Mouse (Mus musculus) liver, embryonic 14.5 days (tissue): ENCODE results near the gene Msln. TPM values are rescaled to one million over a fixed set of nuclear protein-coding genes. Genes with fewer than 3 reads are reported as not detected.

Experiments used
- ATAC-seq: fragments of 200-750 bp; cut with Nextera tagmentation; 2 replicates; pipeline ENCODE4 v1.8.0; 2017; ENCODE audit warnings: moderate number of reproducible peaks, mild to moderate bottlenecking, moderate library complexity; ENCODE audit not compliant: insufficient read depth
- DNase-seq, 3 experiments: peaks; one replicate each; pipeline ENCODE4 v3.0.0-alpha.2; 2012 to 2013; ENCODE audit warnings: low read depth in 3 of 3, low spot score in 3 of 3
- H3K27ac ChIP-seq: fragments of 300-500 bp; sonication (generic); 2 replicates; pipeline ENCODE4 v1.5.1; 2014; ENCODE audit warnings: moderate library complexity, mild to moderate bottlenecking, control low read depth, inconsistent platforms
- H3K27me3 ChIP-seq: fragments of 300-500 bp; sonication (generic); 2 replicates; pipeline ENCODE4 v1.6.1; 2014; ENCODE audit warnings: mild to moderate bottlenecking, low read length, moderate library complexity; ENCODE audit not compliant: control insufficient read depth, insufficient read depth
- H3K36me3 ChIP-seq: fragments of 300-500 bp; sonication (generic); replicated peaks from 2 replicates; pipeline ENCODE4 v1.6.1; 2014; ENCODE audit warnings: low read depth; ENCODE audit not compliant: control insufficient read depth, insufficient read depth
- H3K4me1 ChIP-seq, 2 experiments: fragments of 200-500 bp in 1 of 2; fragments of 300-500 bp in 1 of 2; sonication (generic) in 1 of 2; replicated peaks; 2 replicates each; pipeline ENCODE4 v1.6.1; 2012 to 2014; ENCODE audit warnings: antibody characterized with exemption in 1 of 2, inconsistent platforms in 1 of 2, low read length in 1 of 2; ENCODE audit not compliant: control insufficient read depth in 2 of 2, insufficient read depth in 2 of 2
- H3K4me2 ChIP-seq: fragments of 300-500 bp; sonication (generic); 2 replicates; pipeline ENCODE4 v1.6.1; 2014; ENCODE audit warnings: low read depth, mild to moderate bottlenecking, control low read depth, moderate library complexity
- H3K4me3 ChIP-seq, 2 experiments: fragments of 200-500 bp in 1 of 2; fragments of 300-500 bp in 1 of 2; sonication (generic) in 1 of 2; 2 replicates each; pipeline ENCODE4 v1.5.1; 2012 to 2014; ENCODE audit warnings: low read depth in 2 of 2, low read length in 2 of 2, mild to moderate bottlenecking in 2 of 2, control low read depth in 1 of 2, inconsistent platforms in 1 of 2, moderate library complexity in 1 of 2; ENCODE audit not compliant: insufficient read depth in 1 of 2
- H3K9ac ChIP-seq: fragments of 300-500 bp; sonication (generic); replicated peaks from 2 replicates; pipeline ENCODE4 v1.6.1; 2014; ENCODE audit warnings: mild to moderate bottlenecking, control low read depth, moderate library complexity
- H3K9me3 ChIP-seq: fragments of 300-500 bp; sonication (generic); 2 replicates; pipeline ENCODE4 v1.6.1; 2016; ENCODE audit warnings: low read length, mixed read lengths; ENCODE audit not compliant: control insufficient read depth
- CTCF ChIP-seq: IDR thresholded peaks from 2 replicates; pipeline ENCODE4 v1.5.1; 2016; ENCODE audit warnings: antibody characterized with exemption, low read depth, control low read depth
- EP300 ChIP-seq: IDR thresholded peaks from 2 replicates; pipeline ENCODE4 v1.6.1; 2016; ENCODE audit warnings: antibody characterized with exemption, low read depth
- WGBS: fragments of 180-500 bp; shearing (Covaris S2); extraction: QIAGEN DNeasy Blood & Tissue Kit; methylation state at CpG from one replicate; pipeline ENCODE4 v1.1.7; 2014; ENCODE audit not compliant: insufficient replicate concordance; 5-methylcytosine and 5-hydroxymethylcytosine counted together
- polyA plus RNA-seq, 2 experiments: library from polyadenylated mRNA; depleted of rRNA in 1 of 2; stranded (reverse) in 1 of 2; unstranded in 1 of 2; fragments of >200 nt; fragmentation: Nextera tagmentation in 1 of 2; extraction: Ambion mirVana in 1 of 2; gene quantifications; 2 replicates each; pipeline versions ENCODE4 v1.2.1 to v1.2.3; 2012 to 2014

The Msln gene
- polyA plus RNA-seq, 2 experiments, result 0.66 to 1.0 TPM

DNA sequence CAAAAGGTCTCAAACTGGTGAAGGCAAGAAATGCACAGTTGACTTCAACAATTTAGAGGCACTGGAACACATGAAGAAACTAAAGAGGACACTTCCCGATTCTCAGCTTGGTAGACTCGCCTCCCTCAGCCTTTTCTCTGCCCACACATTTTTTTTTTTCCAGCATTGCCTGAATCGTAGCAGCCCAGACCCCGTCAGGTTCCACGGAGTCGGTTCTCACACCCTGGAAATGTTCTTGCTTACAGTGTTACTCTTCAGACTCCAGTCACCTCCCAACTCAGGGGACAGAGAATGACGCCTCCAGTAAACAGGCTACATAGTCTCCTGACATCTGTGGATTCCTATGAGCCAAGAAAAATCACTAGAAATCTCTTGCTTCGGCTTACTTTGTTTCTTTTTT, 6.0 kb upstream of the Msln start:
- no peak overlapping the region for H3K27ac ChIP-seq
- 55% methylated on average over 8 of the region's 8 CpGs for WGBS
- no peaks in the 10 kb centered on the region for H3K36me3 ChIP-seq
- H3K9me3 ChIP-seq, result no peaks in the 10 kb centered on the region
- ATAC-seq (no peak), DNase-seq (no peak)
- H3K9ac ChIP-seq, result no peak overlapping the region
- no peak for TF ChIP-seq CTCF
- TF ChIP-seq EP300, result no peak
- H3K27me3 ChIP-seq, result no peaks in the 10 kb centered on the region
- no peak overlapping the region for H3K4me2 ChIP-seq
- no peak overlapping the region for H3K4me3 ChIP-seq
- H3K4me1 ChIP-seq, result no peaks in the 10 kb centered on the region

GRCm38 (mm10) chr17:25757691-25758090, 3.5 kb upstream of the Msln start:
- Histone ChIP-seq H3K4me1 (no peaks in the 10 kb centered on the region), H3K4me3 (no peak overlapping the region), H3K36me3 (no peaks in the 10 kb centered on the region), H3K9ac (no peak overlapping the region), H3K9me3 (no peaks in the 10 kb centered on the region), H3K27me3 (no peaks in the 10 kb centered on the region), H3K4me2 (no peak overlapping the region), H3K27ac (no peak overlapping the region)
- TF ChIP-seq CTCF (no peak), EP300 (no peak)
- DNase-seq, result no peak
- WGBS, result 39% methylated on average over 3 of the region's 3 CpGs
- no peak for ATAC-seq

DNA sequence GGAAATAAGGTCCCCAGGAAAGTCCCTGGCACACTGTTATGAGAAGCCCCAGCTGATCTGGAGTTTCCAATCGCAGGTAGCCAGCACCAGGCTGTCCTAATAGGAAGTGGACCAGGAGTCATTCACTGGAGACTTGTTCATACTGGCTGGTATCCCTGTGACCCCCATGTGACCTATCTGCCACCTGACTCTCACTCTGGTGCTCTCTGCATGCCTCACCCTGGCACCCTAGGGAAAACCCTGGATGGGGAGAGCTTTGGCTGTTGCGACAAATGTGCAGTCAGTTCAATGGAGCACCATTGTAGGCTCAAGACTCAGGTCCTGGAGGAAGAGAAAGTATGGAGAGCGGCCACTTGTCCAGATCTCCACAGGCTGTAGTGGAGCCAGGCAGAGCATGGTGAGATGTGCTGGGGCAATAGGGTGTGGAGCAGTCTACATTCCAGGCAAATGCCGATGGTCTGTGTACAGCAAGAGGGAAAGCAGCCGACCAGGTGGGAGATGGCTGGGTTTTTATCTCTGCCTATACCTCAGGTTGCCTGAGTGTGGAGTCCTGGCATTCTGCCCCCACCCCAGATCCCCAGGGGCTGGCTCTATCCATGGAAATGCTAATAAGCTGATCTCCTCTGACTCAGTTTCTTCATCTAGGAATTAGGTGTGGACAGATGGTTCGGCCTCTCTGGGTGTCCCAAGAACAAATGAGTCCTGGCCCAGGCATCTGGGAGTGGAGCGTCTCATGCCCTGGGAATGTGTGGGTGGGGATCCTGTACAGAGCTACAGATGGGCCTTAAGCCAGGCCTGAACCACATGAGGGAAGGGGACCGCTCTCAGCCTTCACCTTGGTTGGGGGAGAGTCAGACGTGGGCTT, 2.4 kb upstream of the Msln start:
- ATAC-seq, result no peak
- TF ChIP-seq CTCF, result no peak
- no peak for TF ChIP-seq EP300
- no peak for DNase-seq
- no peaks in the 10 kb centered on the region for H3K27me3 ChIP-seq
- H3K4me2 ChIP-seq, result no peak overlapping the region
- 61% methylated on average over 9 of the region's 9 CpGs for WGBS
- H3K9ac ChIP-seq, result no peak overlapping the region
- H3K27ac ChIP-seq, result no peak overlapping the region
- H3K4me1 ChIP-seq, result no peaks in the 10 kb centered on the region
- H3K9me3 ChIP-seq, result no peaks in the 10 kb centered on the region
- H3K36me3 ChIP-seq, result no peaks in the 10 kb centered on the region
- no peak overlapping the region for H3K4me3 ChIP-seq

GRCm38 (mm10) chr17:25755627-25756377, 1.6 kb upstream of the Msln start:
- 31% methylated on average over 4 of the region's 4 CpGs for WGBS
- Histone ChIP-seq H3K27ac (no peak overlapping the region), H3K9ac (no peak overlapping the region), H3K4me2 (no peak overlapping the region), H3K27me3 (no peaks in the 10 kb centered on the region), H3K36me3 (no peaks in the 10 kb centered on the region), H3K9me3 (no peaks in the 10 kb centered on the region), H3K4me1 (no peaks in the 10 kb centered on the region), H3K4me3 (no peak overlapping the region)
- DNase-seq (no peak), ATAC-seq (no peak)
- TF ChIP-seq CTCF (no peak), EP300 (no peak)

GRCm38 (mm10) chr17:25755086-25755485, 908 bp upstream of the Msln start:
- no peak for DNase-seq
- Histone ChIP-seq H3K27ac (no peak overlapping the region), H3K36me3 (no peaks in the 10 kb centered on the region), H3K4me1 (no peaks in the 10 kb centered on the region), H3K27me3 (no peaks in the 10 kb centered on the region), H3K4me2 (no peak overlapping the region), H3K9ac (no peak overlapping the region), H3K9me3 (no peaks in the 10 kb centered on the region), H3K4me3 (no peak overlapping the region)
- no peak for TF ChIP-seq EP300
- TF ChIP-seq CTCF, result no peak
- 56% methylated on average over 4 of the region's 4 CpGs for WGBS
- ATAC-seq, result no peak
